Mouse (Mus musculus): Measurements from ENCODE around the gene Robo4.

The Robo4 gene

GRCm38 (mm10) chr9:37401802-37402201 is at the start of gene Robo4:
Gene Robo4 (plus strand): TSS chr9:37401897.
- in situ Hi-C loops (cut with MboI, MseI) = loop anchor here (25.0 kb wide), 1 partner anchor 535 kb away; no protein-coding TSS in a partner anchor

GRCm38 (mm10) chr9:37354485-37354884 is 47.2 kb upstream of the Robo4 start:
- in situ Hi-C loops (cut with MboI, MseI) = no loop called here

- in situ Hi-C loops (cut with MboI, MseI) = no loop called here
These were observed 42.9 kb upstream of the Robo4 start for GRCm38 (mm10) chr9:37358713-37359330.

- in situ Hi-C loops (cut with MboI, MseI) = no loop called here
These were observed 42.1 kb upstream of the Robo4 start for GRCm38 (mm10) chr9:37359331-37360220.

- in situ Hi-C loops (cut with MboI, MseI) = no loop called here
These were observed 39.6 kb upstream of the Robo4 start for GRCm38 (mm10) chr9:37362084-37362483.

- in situ Hi-C loops (cut with MboI, MseI) = no loop called here
These were observed 38.8 kb upstream of the Robo4 start for GRCm38 (mm10) chr9:37362881-37363280.

GRCm38 (mm10) chr9:37363551-37363950 is 38.1 kb upstream of the Robo4 start:
- in situ Hi-C loops (cut with MboI, MseI) = no loop called here

GRCm38 (mm10) chr9:37364392-37364791 is 37.3 kb upstream of the Robo4 start:
- in situ Hi-C loops (cut with MboI, MseI) = no loop called here

- in situ Hi-C loops (cut with MboI, MseI) = no loop called here
These were observed 36.0 kb upstream of the Robo4 start for GRCm38 (mm10) chr9:37365706-37366105.

- in situ Hi-C loops (cut with MboI, MseI) = no loop called here
These were observed 34.2 kb upstream of the Robo4 start, which contains the start of gene Hepacam for GRCm38 (mm10) chr9:37367301-37368080. Gene Hepacam (plus strand): TSS chr9:37367351.

- in situ Hi-C loops (cut with MboI, MseI) = no loop called here
These were observed 33.4 kb upstream of the Robo4 start for GRCm38 (mm10) chr9:37368081-37368830.

- in situ Hi-C loops (cut with MboI, MseI) = no loop called here
These were observed 32.8 kb upstream of the Robo4 start for GRCm38 (mm10) chr9:37368860-37369259.

- in situ Hi-C loops (cut with MboI, MseI) = no loop called here
These were observed 30.4 kb upstream of the Robo4 start for GRCm38 (mm10) chr9:37371232-37371801.

- in situ Hi-C loops (cut with MboI, MseI) = no loop called here
These were observed 26.0 kb upstream of the Robo4 start for GRCm38 (mm10) chr9:37375718-37376117.

GRCm38 (mm10) chr9:37383161-37383560 is 18.5 kb upstream of the Robo4 start:
- in situ Hi-C loops (cut with MboI, MseI) = no loop called here

GRCm38 (mm10) chr9:37384284-37385182 is 17.2 kb upstream of the Robo4 start:
- in situ Hi-C loops (cut with MboI, MseI) = no loop called here

- in situ Hi-C loops (cut with MboI, MseI) = no loop called here
These were observed 10.8 kb upstream of the Robo4 start for GRCm38 (mm10) chr9:37390891-37391290.

GRCm38 (mm10) chr9:37392071-37392470 is 9.6 kb upstream of the Robo4 start:
- in situ Hi-C loops (cut with MboI, MseI) = no loop called here

GRCm38 (mm10) chr9:37393482-37394131 is 8.1 kb upstream of the Robo4 start:
- in situ Hi-C loops (cut with MboI, MseI) = no loop called here

Data from regulatory T cell (primary cell).